Mouse (Mus musculus): Measurements from ENCODE around the gene Tmc5.

GRCm38 (mm10) chr7:118723927-118724326, 126.8 kb downstream of the Tmc5 start:
- TF ChIP-seq CTCF (IDR thresholded peaks at IDR 0.05; ENCODE audit: borderline replicate concordance, control insufficient read depth, extremely low read depth, insufficient read depth, low read length, poor library complexity) (no peak), POLR2A (IDR thresholded peaks at IDR 0.05; ENCODE audit: control insufficient read depth, extremely low read depth, insufficient read depth, low read length, poor library complexity) (no peak)
